Mouse (Mus musculus): Measurements from ENCODE around the gene Acaca.

Gene Acaca

GRCm38 (mm10) chr11:84218951-84219350 is 89.5 kb downstream of the Acaca start:
- CTCF ChIA-PET, result no interaction called here

GRCm38 (mm10) chr11:84243562-84243961 is 114.1 kb downstream of the Acaca start:
- CTCF ChIA-PET, result no interaction called here

- CTCF ChIA-PET, result no interaction called here
Measured at GRCm38 (mm10) chr11:84247370-84247769, 117.9 kb downstream of the Acaca start.

- CTCF ChIA-PET, result no interaction called here
Measured at GRCm38 (mm10) chr11:84251170-84251569, 121.7 kb downstream of the Acaca start.

GRCm38 (mm10) chr11:84252425-84252824 is 123.0 kb downstream of the Acaca start:
- CTCF ChIA-PET, result no interaction called here

GRCm38 (mm10) chr11:84255879-84256278 is 126.4 kb downstream of the Acaca start:
- CTCF ChIA-PET, result interaction anchor here (0.7 kb wide), 1 partner anchor 74 kb away, joined by 3 read pairs; no protein-coding TSS in a partner anchor

- CTCF ChIA-PET, result no interaction called here
Measured at GRCm38 (mm10) chr11:84258053-84258710, 128.7 kb downstream of the Acaca start.

GRCm38 (mm10) chr11:84264490-84264889 is 135.0 kb downstream of the Acaca start:
- CTCF ChIA-PET, result interaction anchor here (1.3 kb wide), 1 partner anchor 12 kb away, joined by 5 read pairs; no protein-coding TSS in a partner anchor

GRCm38 (mm10) chr11:84268068-84268467 is 138.6 kb downstream of the Acaca start:
- CTCF ChIA-PET, result interaction anchor here (0.5 to 0.6 kb wide), 2 partner anchors 1326 to 1706 kb away, joined by 3 to 5 read pairs; no protein-coding TSS in a partner anchor

- CTCF ChIA-PET, result interaction anchor here (0.7 kb wide), 1 partner anchor 10 kb away, joined by 3 read pairs; no protein-coding TSS in a partner anchor
Measured at GRCm38 (mm10) chr11:84270511-84270910, 141.0 kb downstream of the Acaca start.

GRCm38 (mm10) chr11:84271948-84272347 is 142.5 kb downstream of the Acaca start:
- CTCF ChIA-PET, result no interaction called here

GRCm38 (mm10) chr11:84272574-84272973 is 143.1 kb downstream of the Acaca start:
- CTCF ChIA-PET, result no interaction called here

GRCm38 (mm10) chr11:84276979-84277378 is 147.5 kb downstream of the Acaca start:
- CTCF ChIA-PET, result interaction anchor here (1.8 kb wide), 1 partner anchor 13 kb away, joined by 5 read pairs; no protein-coding TSS in a partner anchor

- CTCF ChIA-PET, result interaction anchor here (0.6 kb wide), 1 partner anchor 1637 kb away, joined by 4 read pairs; no protein-coding TSS in a partner anchor
Measured at GRCm38 (mm10) chr11:84281280-84281679, 151.8 kb downstream of the Acaca start.

GRCm38 (mm10) chr11:84282944-84283703 is 153.7 kb downstream of the Acaca start:
- CTCF ChIA-PET, result no interaction called here

- CTCF ChIA-PET, result interaction anchor here (0.6 kb wide), 1 partner anchor 752 kb away, joined by 7 read pairs; no protein-coding TSS in a partner anchor
Measured at GRCm38 (mm10) chr11:84290781-84291180, 161.3 kb downstream of the Acaca start.

GRCm38 (mm10) chr11:84292532-84292931 is 163.1 kb downstream of the Acaca start:
- CTCF ChIA-PET, result no interaction called here

- CTCF ChIA-PET, result interaction anchor here (0.6 kb wide), 1 partner anchor 13 kb away, joined by 3 read pairs; no protein-coding TSS in a partner anchor
Measured at GRCm38 (mm10) chr11:84293288-84293687, 163.8 kb downstream of the Acaca start.

- CTCF ChIA-PET, result no interaction called here
Measured at GRCm38 (mm10) chr11:84296337-84296736, 166.9 kb downstream of the Acaca start.

- CTCF ChIA-PET, result no interaction called here
Measured at GRCm38 (mm10) chr11:84305474-84305873, 176.0 kb downstream of the Acaca start.

GRCm38 (mm10) chr11:84306158-84306742 is 176.8 kb downstream of the Acaca start:
- CTCF ChIA-PET, result no interaction called here

- CTCF ChIA-PET, result no interaction called here
Measured at GRCm38 (mm10) chr11:84324032-84324752, 194.7 kb downstream of the Acaca start.

All from spleen, embryonic (tissue).